Mouse (Mus musculus) heart, embryonic 15.5 days (tissue): ENCODE results near the gene Slc39a11. TPM values are rescaled to one million over a fixed set of nuclear protein-coding genes. Genes with fewer than 3 reads are reported as not detected.
A peak's percentile ranks its signal among the peaks of the same experiment; 100 is the strongest.

Source experiments
- ATAC-seq: fragments of 200-750 bp; cut with Nextera tagmentation; replicated peaks from 2 replicates; pipeline ENCODE4 v1.8.0; 2017; ENCODE audit warnings: low read depth, moderate TSS enrichment; ENCODE audit not compliant: insufficient number of reproducible peaks, insufficient read depth, low FRiP score
- H3K27ac ChIP-seq: fragments of 300-500 bp; sonication (generic); 2 replicates; pipeline ENCODE4 v1.5.1; 2015; ENCODE audit warnings: mild to moderate bottlenecking, inconsistent platforms
- H3K27me3 ChIP-seq: fragments of 300-500 bp; sonication (generic); 2 replicates; pipeline ENCODE4 v1.6.1; 2015; ENCODE audit warnings: inconsistent platforms
- H3K36me3 ChIP-seq: fragments of 300-500 bp; sonication (generic); 2 replicates; pipeline ENCODE4 v1.6.1; 2015; ENCODE audit warnings: mild to moderate bottlenecking, inconsistent platforms
- H3K4me1 ChIP-seq: fragments of 300-500 bp; sonication (generic); replicated peaks from 2 replicates; pipeline ENCODE4 v1.6.1; 2015; ENCODE audit warnings: inconsistent platforms
- H3K4me2 ChIP-seq: fragments of 300-500 bp; sonication (generic); 2 replicates; pipeline ENCODE4 v1.6.1; 2015; ENCODE audit warnings: inconsistent platforms, mild to moderate bottlenecking, moderate library complexity
- H3K4me3 ChIP-seq: fragments of 300-500 bp; sonication (generic); 2 replicates; pipeline ENCODE4 v1.5.1; 2015; ENCODE audit warnings: mild to moderate bottlenecking, inconsistent platforms
- H3K9ac ChIP-seq: fragments of 300-500 bp; sonication (generic); 2 replicates; pipeline ENCODE4 v1.6.1; 2015; ENCODE audit warnings: mild to moderate bottlenecking, inconsistent platforms
- H3K9me3 ChIP-seq: fragments of 300-500 bp; sonication (generic); replicated peaks from 2 replicates; pipeline ENCODE4 v1.6.1; 2016; ENCODE audit warnings: inconsistent platforms
- WGBS: fragments of 180-500 bp; shearing (Covaris S2); methylation state at CpG from one replicate; pipeline ENCODE4 v1.1.7; 2015; ENCODE audit warnings: mixed read lengths; 5-methylcytosine and 5-hydroxymethylcytosine counted together
- polyA plus RNA-seq: library from polyadenylated mRNA; unstranded; fragments of >200 nt; fragmentation: Nextera tagmentation; extraction: Ambion mirVana; gene quantifications from 2 replicates; pipeline ENCODE4 v1.2.1, GENCODE M21; 2015

The Slc39a11 gene
- polyA plus RNA-seq, 1 experiment from 2014 or later, result 13.4 TPM

GRCm38 (mm10) chr11:113611664-113612611 lies 37.9 kb downstream of the Slc39a11 start:
- peak; percentile 55; the same call in 1 of the 2 replicates for ATAC-seq
- peak overlapping the region; percentile 58 for H3K4me2 ChIP-seq
- H3K4me1 ChIP-seq, result peaks cover 10% of the 10 kb centered on the region
- 11% methylated on average over 24 of the region's 24 CpGs for WGBS
- H3K27ac ChIP-seq, result peak overlapping the region; percentile 42; the same call in 1 of the 2 replicates
- 0 out of 2 replicates have a peak overlapping the region, but pooled peaks have one; percentile 14 for H3K9ac ChIP-seq
- H3K9me3 ChIP-seq, result no peaks in the 10 kb centered on the region
- H3K36me3 ChIP-seq, result no peaks in the 10 kb centered on the region
- H3K4me3 ChIP-seq, result peak overlapping the region; percentile 32
- H3K27me3 ChIP-seq, result no peaks in the 10 kb centered on the region; the same call in 1 of the 2 replicates

DNA sequence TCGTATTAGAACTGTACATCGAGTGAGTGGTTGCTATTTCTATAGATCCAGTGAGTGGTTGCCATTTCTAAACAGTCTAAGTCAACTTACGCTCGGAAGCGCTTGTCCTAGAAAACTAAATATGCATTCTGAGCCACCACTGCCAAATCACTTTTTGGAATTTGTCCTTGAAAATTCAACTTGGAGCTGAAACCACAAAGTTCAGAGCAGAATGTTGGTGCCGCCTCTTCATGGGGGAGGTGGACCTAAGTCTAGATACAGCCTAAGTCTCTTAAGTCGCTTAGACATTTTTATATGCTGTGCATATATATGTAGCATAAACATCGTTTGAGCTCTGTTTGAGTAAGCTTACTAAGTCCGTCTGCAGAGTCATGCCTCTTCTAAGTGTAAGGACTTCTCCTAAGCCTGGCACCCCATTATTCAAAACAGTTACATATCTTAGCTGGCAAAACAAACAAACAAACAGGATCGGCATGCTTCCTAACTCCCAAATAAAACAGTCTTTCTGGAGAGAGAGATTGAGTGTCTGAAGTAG lies 38.7 kb downstream of the Slc39a11 start:
- no peak for ATAC-seq
- Histone ChIP-seq H3K36me3 (no peaks in the 10 kb centered on the region), H3K4me1 (peaks cover 10% of the 10 kb centered on the region), H3K27ac (0 out of 2 replicates have a peak overlapping the region, but pooled peaks have one; percentile 42), H3K27me3 (no peaks in the 10 kb centered on the region), H3K9me3 (no peaks in the 10 kb centered on the region), H3K4me3 (0 out of 2 replicates have a peak overlapping the region, but pooled peaks have one; percentile 32), H3K9ac (no peak overlapping the region), H3K4me2 (no peak overlapping the region; the same call in 1 of the 2 replicates)
- WGBS, result 78% methylated on average over 10 of the region's 10 CpGs

DNA sequence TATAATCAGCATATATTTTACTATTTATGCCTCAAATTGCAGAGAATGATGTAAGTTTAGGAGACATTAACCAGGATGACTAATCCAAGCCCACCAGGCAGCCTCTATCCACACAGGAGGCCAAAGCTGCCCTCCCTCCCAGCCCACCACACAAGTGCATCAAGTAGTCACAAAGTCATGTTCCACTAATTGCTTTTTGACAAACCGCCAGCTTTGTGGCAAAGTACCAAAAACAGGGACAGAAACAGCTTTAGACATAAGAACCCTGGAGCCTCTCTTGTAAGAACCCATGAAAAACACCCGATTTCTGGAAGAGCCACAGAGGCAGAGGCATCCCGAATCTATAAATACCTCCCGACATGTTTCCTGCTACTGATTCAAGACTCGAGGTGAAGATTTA lies 39.6 kb downstream of the Slc39a11 start:
- Histone ChIP-seq H3K9ac (no peak overlapping the region), H3K27ac (no peak overlapping the region), H3K4me1 (peaks cover 10% of the 10 kb centered on the region), H3K4me3 (no peak overlapping the region), H3K4me2 (no peak overlapping the region), H3K27me3 (no peaks in the 10 kb centered on the region), H3K9me3 (no peaks in the 10 kb centered on the region), H3K36me3 (no peaks in the 10 kb centered on the region)
- WGBS, result 64% methylated on average over 5 of the region's 5 CpGs
- ATAC-seq, result no peak

DNA sequence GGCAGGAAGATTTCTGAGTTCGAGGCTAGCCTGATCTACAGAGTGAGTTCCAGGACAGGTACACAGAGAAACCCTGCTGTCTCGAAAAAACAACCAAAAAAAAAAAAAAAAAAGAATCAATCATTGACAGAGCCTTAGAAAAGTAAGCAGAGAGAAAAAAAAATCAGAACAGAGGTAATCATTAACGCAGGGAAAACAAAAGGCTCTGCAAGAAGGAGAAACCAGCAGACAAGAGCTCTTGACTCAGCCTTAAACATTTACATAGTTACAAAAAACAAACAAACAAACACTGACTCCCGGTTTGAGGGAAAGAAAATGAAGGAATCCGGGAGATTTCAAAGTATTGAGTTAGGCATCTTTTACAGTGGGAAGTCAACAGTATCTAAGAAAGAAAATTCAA lies 40.3 kb downstream of the Slc39a11 start:
- peaks cover 10% of the 10 kb centered on the region for H3K4me1 ChIP-seq
- H3K27me3 ChIP-seq, result no peaks in the 10 kb centered on the region
- H3K4me3 ChIP-seq, result no peak overlapping the region
- H3K36me3 ChIP-seq, result no peaks in the 10 kb centered on the region
- 82% methylated on average over 5 of the region's 5 CpGs for WGBS
- no peak overlapping the region for H3K4me2 ChIP-seq
- no peak overlapping the region for H3K9ac ChIP-seq
- ATAC-seq, result no peak
- H3K27ac ChIP-seq, result no peak overlapping the region
- no peaks in the 10 kb centered on the region for H3K9me3 ChIP-seq

- no peaks in the 10 kb centered on the region for H3K36me3 ChIP-seq
- no peak overlapping the region for H3K27ac ChIP-seq
- H3K9ac ChIP-seq, result no peak overlapping the region
- no peaks in the 10 kb centered on the region for H3K27me3 ChIP-seq
- H3K4me1 ChIP-seq, result peaks cover 10% of the 10 kb centered on the region
- 90% methylated on average over 12 of the region's 12 CpGs for WGBS
- H3K9me3 ChIP-seq, result no peaks in the 10 kb centered on the region
- no peak overlapping the region for H3K4me2 ChIP-seq
- no peak overlapping the region for H3K4me3 ChIP-seq
- ATAC-seq, result no peak
Observed at GRCm38 (mm10) chr11:113607556-113607955, 42.3 kb downstream of the Slc39a11 start.

GRCm38 (mm10) chr11:113601616-113602343 lies 48.1 kb downstream of the Slc39a11 start:
- H3K9ac ChIP-seq, result no peak overlapping the region
- no peak overlapping the region for H3K4me2 ChIP-seq
- no peak overlapping the region for H3K4me3 ChIP-seq
- WGBS, result 63% methylated on average over 12 of the region's 12 CpGs
- ATAC-seq, result no peak
- no peaks in the 10 kb centered on the region for H3K9me3 ChIP-seq
- H3K4me1 ChIP-seq, result no peaks in the 10 kb centered on the region
- no peaks in the 10 kb centered on the region for H3K36me3 ChIP-seq
- no peaks in the 10 kb centered on the region for H3K27me3 ChIP-seq
- H3K27ac ChIP-seq, result no peak overlapping the region

DNA sequence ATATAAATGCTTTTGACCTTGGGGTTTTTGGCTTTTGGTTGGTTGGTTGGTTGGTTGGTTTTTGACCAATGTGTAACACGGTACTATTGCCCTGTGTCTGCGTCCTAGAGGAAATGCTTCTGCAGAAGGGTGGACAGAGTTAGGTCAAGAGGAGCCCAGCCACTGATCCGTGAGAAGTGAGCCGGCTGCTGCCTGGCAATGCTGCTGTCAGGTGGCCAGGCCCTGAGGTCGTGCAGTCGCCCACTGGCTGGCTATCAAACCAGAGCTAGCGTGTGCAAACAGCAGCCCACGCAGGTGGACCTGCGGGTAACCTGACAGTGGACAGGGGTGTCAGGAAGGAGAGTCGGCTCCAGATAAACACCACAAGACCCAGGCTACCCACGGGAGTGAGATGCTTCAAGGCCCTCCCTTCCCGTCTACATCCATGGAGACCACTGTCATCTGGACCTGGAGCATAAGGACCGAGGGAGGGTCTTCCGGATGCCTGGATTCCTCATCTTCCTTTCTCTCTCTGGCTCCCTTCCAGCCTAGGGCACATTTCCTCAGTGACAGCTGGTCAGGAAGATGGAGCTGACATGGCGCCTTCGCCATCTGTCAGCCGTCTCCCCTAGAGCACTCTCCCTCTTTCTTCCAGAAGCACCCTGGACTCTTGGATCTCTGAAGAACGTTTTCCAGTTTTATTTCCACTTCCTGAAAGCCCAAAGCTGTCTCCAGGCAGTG lies 49.2 kb downstream of the Slc39a11 start:
- H3K27me3 ChIP-seq, result no peaks in the 10 kb centered on the region
- H3K4me3 ChIP-seq, result no peak overlapping the region
- H3K4me1 ChIP-seq, result no peaks in the 10 kb centered on the region
- WGBS, result 77% methylated on average over 18 of the region's 18 CpGs
- H3K9me3 ChIP-seq, result no peaks in the 10 kb centered on the region
- no peaks in the 10 kb centered on the region for H3K36me3 ChIP-seq
- no peak overlapping the region for H3K27ac ChIP-seq
- H3K4me2 ChIP-seq, result no peak overlapping the region
- ATAC-seq, result no peak
- no peak overlapping the region for H3K9ac ChIP-seq

- 83% methylated on average over 3 of the region's 3 CpGs for WGBS
- no peak overlapping the region for H3K9ac ChIP-seq
Observed at GRCm38 (mm10) chr11:113597632-113598031, 52.2 kb downstream of the Slc39a11 start.

DNA sequence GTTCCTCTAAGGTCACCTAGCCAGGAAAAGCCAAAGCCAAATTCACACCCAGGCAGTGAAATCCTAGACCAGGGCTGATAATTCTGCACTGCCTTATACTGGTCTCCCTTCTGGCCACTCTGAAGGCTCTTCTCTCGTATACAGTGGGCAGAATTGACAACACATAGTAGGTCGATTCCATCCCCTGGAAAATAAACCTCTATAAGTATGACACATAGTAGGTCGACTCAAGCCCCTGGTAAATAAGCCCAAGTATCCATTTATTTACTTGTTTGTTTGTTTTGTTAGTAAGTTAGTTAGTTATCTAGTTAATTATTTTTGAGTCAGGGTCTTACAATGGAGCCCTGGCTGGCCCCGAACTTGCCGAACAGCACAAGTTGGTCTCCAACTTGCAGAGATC lies 54.7 kb downstream of the Slc39a11 start:
- no peaks in the 10 kb centered on the region for H3K4me1 ChIP-seq
- WGBS, result 79% methylated on average over 5 of the region's 5 CpGs

More at GRCm38 (mm10) chr11:113597632-113598031, 52.2 kb downstream of the Slc39a11 start:
- no peak overlapping the region for H3K4me3 ChIP-seq
- H3K4me2 ChIP-seq, result no peak overlapping the region
- H3K4me1 ChIP-seq, result no peaks in the 10 kb centered on the region
- no peak for ATAC-seq
- H3K9me3 ChIP-seq, result no peaks in the 10 kb centered on the region
- no peaks in the 10 kb centered on the region for H3K36me3 ChIP-seq
- no peaks in the 10 kb centered on the region for H3K27me3 ChIP-seq
- no peak overlapping the region for H3K27ac ChIP-seq

GRCm38 (mm10) chr11:113588936-113589335 lies 60.9 kb downstream of the Slc39a11 start:
- 58% methylated on average over 3 of the region's 3 CpGs for WGBS
- Histone ChIP-seq H3K9ac (no peak overlapping the region), H3K36me3 (no peaks in the 10 kb centered on the region), H3K27me3 (no peaks in the 10 kb centered on the region), H3K27ac (no peak overlapping the region), H3K9me3 (no peaks in the 10 kb centered on the region), H3K4me2 (no peak overlapping the region), H3K4me3 (no peak overlapping the region), H3K4me1 (no peaks in the 10 kb centered on the region)
- ATAC-seq, result no peak

More for the DNA sequence above, 54.7 kb downstream of the Slc39a11 start:
- Histone ChIP-seq H3K4me2 (no peak overlapping the region), H3K9me3 (no peaks in the 10 kb centered on the region), H3K27me3 (no peaks in the 10 kb centered on the region), H3K36me3 (no peaks in the 10 kb centered on the region), H3K27ac (no peak overlapping the region), H3K4me3 (no peak overlapping the region), H3K9ac (no peak overlapping the region)
- ATAC-seq, result no peak
